Comparison of ENCODE assay signal across 7 mouse cellular contexts in genomic region chr6:108658416-108659201, GRCm38 (mm10). TPM values are rescaled to one million over a fixed set of nuclear protein-coding genes. Genes with fewer than 3 reads are reported as not detected.
DNase-seq lines count a peak whose midpoint lies in the region; ATAC-seq and TF ChIP-seq lines count a peak whose summit lies in the region.

No protein-coding gene starts in this region.

- H3K27me3 ChIP-seq in intestine, embryonic 15.5 days (replicated peaks), result no peaks in the 10 kb centered on the region
- H3K27me3 ChIP-seq in liver, embryonic 12.5 days (replicated peaks), result peaks cover 74% of the 10 kb centered on the region
- H3K27me3 ChIP-seq in myocyte (ENCODE audit: control insufficient read depth, insufficient read depth, insufficient read length), result no peaks in the 10 kb centered on the region

- peaks cover 13% of the 10 kb centered on the region for H3K4me1 ChIP-seq in intestine, embryonic 15.5 days (replicated peaks)
- peaks cover 16% of the 10 kb centered on the region; the same call in 1 of the 2 replicates for H3K4me1 ChIP-seq in liver, embryonic 12.5 days

- 0 out of 2 replicates have a peak, but pooled peaks have one; percentile 2 for ATAC-seq in intestine, embryonic 15.5 days
- ATAC-seq in liver, embryonic 12.5 days, result no peak

- WGBS in intestine, embryonic 15.5 days, result 3% methylated on average over 31 of the region's 31 CpGs
- 1% methylated on average over 31 of the region's 31 CpGs for WGBS in liver, embryonic 12.5 days (ENCODE audit: insufficient replicate concordance)

- H3K79me2 ChIP-seq in myocyte (ENCODE audit: control insufficient read depth, insufficient read depth), result peaks cover 31% of the 10 kb centered on the region

- H3ac ChIP-seq in myocyte (ENCODE audit: control insufficient read depth, insufficient read length), result peak overlapping the region; percentile 44

- H3K36me3 ChIP-seq in intestine, embryonic 15.5 days, result no peaks in the 10 kb centered on the region
- no peaks in the 10 kb centered on the region for H3K36me3 ChIP-seq in liver, embryonic 12.5 days
- peaks cover 19% of the 10 kb centered on the region for H3K36me3 ChIP-seq in myocyte (ENCODE audit: control insufficient read depth, insufficient read depth)

- no peak for TF ChIP-seq POLR2A in myocyte (IDR thresholded peaks at IDR 0.05; ENCODE audit: insufficient read length, low read depth)

- H3K27ac ChIP-seq in intestine, embryonic 15.5 days, result peak overlapping the region; percentile 99
- peak overlapping the region; percentile 82 for H3K27ac ChIP-seq in liver, embryonic 12.5 days

- H3K4me3 ChIP-seq in intestine, embryonic 15.5 days (replicated peaks), result peak overlapping the region; percentile 64
- peak overlapping the region; percentile 55 for H3K4me3 ChIP-seq in liver, embryonic 12.5 days
- peak overlapping the region; percentile 95 for H3K4me3 ChIP-seq in myocyte

- H3K9me3 ChIP-seq in intestine, embryonic 15.5 days, result no peaks in the 10 kb centered on the region
- no peaks in the 10 kb centered on the region for H3K9me3 ChIP-seq in liver, embryonic 12.5 days (replicated peaks)

- DNase-seq in adipocyte (ENCODE audit: low spot score), result peak; percentile 40
- DNase-seq in cerebellum, postnatal 14 days, result peak; percentile 72 to 78
- DNase-seq in heart, adult 11 months, result peak; percentile 98
- peak; percentile 37 for DNase-seq in testis, postnatal 14 days (ENCODE audit: low spot score)

- H3K4me2 ChIP-seq in intestine, embryonic 15.5 days (replicated peaks), result peak overlapping the region; percentile 82
- H3K4me2 ChIP-seq in liver, embryonic 12.5 days, result peak overlapping the region; percentile 73
- H3K4me2 ChIP-seq in myocyte (ENCODE audit: low read depth), result peak overlapping the region; percentile 94

- H3K9ac ChIP-seq in intestine, embryonic 15.5 days, result peak overlapping the region; percentile 66
- peak overlapping the region; percentile 53; the same call in 1 of the 2 replicates for H3K9ac ChIP-seq in liver, embryonic 12.5 days

TF ChIP-seq in myocyte, 11 proteins besides CTCF, POLR2A, EP300 and RAD21:
- TF ChIP-seq USF1 (IDR thresholded peaks at IDR 0.05; ENCODE audit: low read depth) (no peak), SRF (IDR thresholded peaks at IDR 0.05; ENCODE audit: control insufficient read depth, insufficient read length, low read depth) (no peak), POLR2AphosphoS2 (IDR thresholded peaks at IDR 0.05; ENCODE audit: insufficient read length, low read depth) (no peak), MYOG (IDR thresholded peaks at IDR 0.05; ENCODE audit: control insufficient read depth in 1 of 3, insufficient read depth in 1 of 3, insufficient read length in 2 of 3, low read depth in 2 of 3) (no peak), TCF12 (IDR thresholded peaks at IDR 0.05; ENCODE audit: insufficient read depth, poor library complexity, severe bottlenecking) (no peak), MYOD1 (IDR thresholded peaks at IDR 0.05; ENCODE audit: control insufficient read depth in 1 of 3, insufficient read length in 2 of 3, low read depth in 2 of 3) (no peak), MAX (IDR thresholded peaks at IDR 0.05; ENCODE audit: low read depth) (no peak), CEBPB (IDR thresholded peaks at IDR 0.05; ENCODE audit: insufficient read depth, poor library complexity, severe bottlenecking) (no peak), E2F4 (IDR thresholded peaks at IDR 0.05; ENCODE audit: insufficient read depth) (no peak), REST (IDR thresholded peaks at IDR 0.05; ENCODE audit: insufficient read depth, insufficient read length) (no peak), TCF3 (IDR thresholded peaks at IDR 0.05; ENCODE audit: insufficient read length, low read depth) (no peak)

RNA-seq across cellular contexts. Expression of gene Bhlhe40, which starts 1.8 kb away (rescaled TPM):
- polyA plus RNA-seq in intestine, embryonic 15.5 days (2015; fragmentation: Nextera tagmentation; extraction: Ambion mirVana), result 46.4 and 50.1 TPM in 2 replicates
- 4.0 and 6.1 TPM in 2 replicates for polyA plus RNA-seq in liver, embryonic 12.5 days (2016; fragmentation: Nextera tagmentation; extraction: Ambion mirVana)
- 120 TPM for polyA plus RNA-seq in myocyte (2012; fragmentation: generic; extraction: Trizol)

Comparison
In these comparisons a context has a peak if more than half of its experiments do, and no peak if none do; other contexts are left out.
1. DNase-seq: peak in every context shown above with its lines; median percentile 98 in heart, adult 11 months; 75 in cerebellum, postnatal 14 days; 40 in adipocyte; 37 in testis, postnatal 14 days.